Mouse (Mus musculus): ENCODE data around the gene Cntfr. TPM values are rescaled to one million over a fixed set of nuclear protein-coding genes. Genes with fewer than 3 reads are reported as not detected.
A peak's percentile ranks its signal among the peaks of the same experiment; 100 is the strongest.

Gene Cntfr
- polyA plus RNA-seq, 1 experiment from 2014 or later: 37.1 TPM

DNA sequence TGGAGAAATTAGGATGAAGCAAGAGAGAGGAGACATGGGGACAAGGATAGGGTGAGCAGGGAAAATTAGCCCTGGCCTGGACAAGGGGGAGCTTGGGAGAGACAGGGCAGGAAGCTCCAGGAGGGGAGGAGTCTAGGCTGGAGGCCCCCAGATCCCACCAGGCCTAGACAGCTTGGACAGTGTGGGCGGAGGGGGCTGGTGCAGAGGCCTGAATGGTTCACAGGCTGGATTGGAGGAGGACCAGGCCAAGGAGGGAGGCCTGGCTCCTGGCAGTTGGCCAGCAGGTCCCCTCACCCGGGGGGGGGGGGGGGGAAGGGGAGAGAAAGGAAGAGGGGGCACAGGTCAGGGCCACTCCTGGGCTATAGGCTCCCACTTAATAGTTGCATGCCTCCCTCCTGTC lies 17.6 kb downstream of the Cntfr start:
- no peak overlapping the region for H3K4me2 ChIP-seq (ENCODE audit: low read depth, low read length, severe bottlenecking)

DNA sequence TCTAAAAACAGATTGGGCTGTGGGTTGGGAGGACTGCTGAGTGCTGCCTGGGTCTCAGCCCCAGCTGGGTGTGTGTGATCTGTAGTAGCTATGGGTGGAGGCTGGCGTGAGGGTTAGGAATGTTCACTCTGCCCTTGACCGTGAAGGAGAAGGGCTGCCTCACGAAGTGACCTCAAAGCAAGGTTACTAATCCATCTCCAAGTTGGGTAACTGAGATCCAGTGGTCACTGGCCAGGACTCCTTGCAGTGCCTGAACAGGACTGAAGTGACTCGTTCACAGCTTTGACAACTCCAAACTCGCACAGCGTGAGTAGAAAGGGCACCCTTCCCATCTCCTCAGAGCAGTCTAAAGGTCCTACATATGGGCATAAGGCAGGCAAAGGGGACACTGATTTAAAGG lies 18.0 kb downstream of the Cntfr start:
- Histone ChIP-seq H3K4me1 (replicated peaks; ENCODE audit: control insufficient read depth, insufficient read depth, low read length) (peaks cover 54% of the 10 kb centered on the region), H3K4me2 (ENCODE audit: low read depth, low read length, severe bottlenecking) (no peak overlapping the region), H3K9me3 (ENCODE audit: control insufficient read depth, low read length) (no peaks in the 10 kb centered on the region), H3K27ac (ENCODE audit: low read depth, low read length) (peak overlapping the region; percentile 50; the same call in 1 of the 2 replicates), H3K4me3 (ENCODE audit: low read depth, low read length) (no peak overlapping the region), H3K27me3 (ENCODE audit: control insufficient read depth, insufficient read depth, low read length) (no peaks in the 10 kb centered on the region), H3K9ac (ENCODE audit: low read length) (peak overlapping the region; percentile 47; the same call in 1 of the 2 replicates), H3K36me3 (ENCODE audit: control insufficient read depth, insufficient read depth, low read length) (no peaks in the 10 kb centered on the region)
- WGBS: 76% methylated on average over 6 of the region's 6 CpGs
- ATAC-seq (replicated peaks; ENCODE audit: low FRiP score) (no peak), DNase-seq (ENCODE audit: low spot score) (no peak)

More for the DNA sequence above, 17.6 kb downstream of the Cntfr start:
- Histone ChIP-seq H3K4me3 (ENCODE audit: low read depth, low read length) (no peak overlapping the region), H3K27me3 (ENCODE audit: control insufficient read depth, insufficient read depth, low read length) (no peaks in the 10 kb centered on the region), H3K9me3 (ENCODE audit: control insufficient read depth, low read length) (no peaks in the 10 kb centered on the region), H3K27ac (ENCODE audit: low read depth, low read length) (peak overlapping the region; percentile 50), H3K36me3 (ENCODE audit: control insufficient read depth, insufficient read depth, low read length) (no peaks in the 10 kb centered on the region), H3K9ac (ENCODE audit: low read length) (peak overlapping the region; percentile 47; the same call in 1 of the 2 replicates), H3K4me1 (replicated peaks; ENCODE audit: control insufficient read depth, insufficient read depth, low read length) (peaks cover 54% of the 10 kb centered on the region)
- WGBS: 36% methylated on average over 1 of the region's 2 CpGs
- DNase-seq (ENCODE audit: low spot score): peak; percentile 55
- no peak for ATAC-seq (replicated peaks; ENCODE audit: low FRiP score)

DNA sequence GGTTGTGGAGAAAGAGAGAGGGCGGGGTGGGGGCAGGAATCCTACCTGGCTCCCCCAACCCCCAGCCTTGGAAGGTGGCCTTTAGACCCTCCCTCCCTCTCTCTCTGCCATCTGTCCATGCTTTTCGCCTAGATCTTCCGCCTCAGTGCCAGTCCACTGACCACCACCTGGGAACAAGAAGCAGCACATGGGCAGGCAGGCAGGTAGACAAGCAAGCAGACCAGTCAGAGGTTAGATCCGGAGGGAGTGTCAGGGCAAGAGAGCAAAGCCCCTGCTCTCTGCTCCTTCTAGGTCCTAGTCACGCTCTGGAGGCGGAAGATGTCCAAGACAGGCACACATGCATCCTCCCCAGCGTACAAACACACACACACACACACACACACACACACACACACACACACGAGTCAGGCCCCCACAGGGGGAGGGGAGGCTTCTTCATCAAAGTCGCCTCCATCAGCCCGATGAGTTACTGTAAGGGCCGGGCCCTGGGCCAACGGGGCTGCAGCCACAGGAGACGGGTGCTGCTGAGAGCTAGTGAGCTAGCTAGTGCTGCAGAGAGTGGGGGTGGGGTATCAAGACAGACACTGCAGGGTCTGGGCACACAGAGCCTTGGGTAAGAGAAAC lies 19.8 kb downstream of the Cntfr start:
- ATAC-seq (replicated peaks; ENCODE audit: low FRiP score) (no peak), DNase-seq (ENCODE audit: low spot score) (peak; percentile 56)
- Histone ChIP-seq H3K9ac (ENCODE audit: low read length) (peak overlapping the region; percentile 13; the same call in 1 of the 2 replicates), H3K9me3 (ENCODE audit: control insufficient read depth, low read length) (no peaks in the 10 kb centered on the region), H3K4me1 (replicated peaks; ENCODE audit: control insufficient read depth, insufficient read depth, low read length) (peaks cover 62% of the 10 kb centered on the region), H3K36me3 (ENCODE audit: control insufficient read depth, insufficient read depth, low read length) (no peaks in the 10 kb centered on the region), H3K27ac (ENCODE audit: low read depth, low read length) (no peak overlapping the region), H3K4me2 (ENCODE audit: low read depth, low read length, severe bottlenecking) (no peak overlapping the region), H3K27me3 (ENCODE audit: control insufficient read depth, insufficient read depth, low read length) (no peaks in the 10 kb centered on the region), H3K4me3 (ENCODE audit: low read depth, low read length) (no peak overlapping the region)
- WGBS: 49% methylated on average over 13 of the region's 13 CpGs

DNA sequence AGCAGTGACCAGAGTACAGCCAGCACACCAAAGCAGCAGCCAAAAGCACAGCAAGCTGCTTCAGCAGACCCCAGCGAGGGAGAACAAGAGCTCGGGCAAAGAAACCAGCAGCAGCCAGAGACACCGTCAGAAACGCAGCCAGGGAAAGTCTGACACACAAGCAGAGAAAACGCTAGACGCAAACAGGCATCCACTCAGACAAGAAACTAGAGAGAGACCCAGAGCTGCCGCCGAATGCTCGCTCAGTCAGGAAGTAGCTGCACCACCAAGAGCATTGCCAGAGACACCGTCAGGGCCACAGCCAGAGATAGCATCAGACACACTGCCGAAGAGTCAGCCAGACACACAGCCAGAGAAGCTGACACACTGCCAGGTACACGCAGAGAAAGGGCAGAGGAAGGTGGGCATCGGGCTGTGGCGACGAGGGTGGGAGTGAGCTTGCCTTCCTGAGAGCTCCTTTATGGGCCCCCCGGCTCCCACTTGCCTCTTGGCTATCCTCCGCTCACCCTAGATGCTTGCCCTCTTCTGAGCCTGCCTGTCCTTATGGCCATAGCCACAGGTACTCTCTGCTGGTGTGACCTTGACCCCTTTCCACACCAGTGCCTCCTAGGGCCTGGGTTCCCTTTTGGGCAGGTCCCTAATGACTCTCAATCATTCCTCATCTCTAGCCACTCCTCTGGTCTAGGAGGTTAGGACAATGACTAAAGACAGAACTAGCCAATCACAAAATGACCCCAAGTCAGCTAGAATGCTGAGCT lies 20.5 kb downstream of the Cntfr start:
- peak overlapping the region; percentile 31; the same call in 1 of the 2 replicates for H3K27ac ChIP-seq (ENCODE audit: low read depth, low read length)
- no peaks in the 10 kb centered on the region for H3K9me3 ChIP-seq (ENCODE audit: control insufficient read depth, low read length)
- H3K4me2 ChIP-seq (ENCODE audit: low read depth, low read length, severe bottlenecking): no peak overlapping the region
- H3K9ac ChIP-seq (ENCODE audit: low read length): peak overlapping the region; percentile 20; the same call in 1 of the 2 replicates
- H3K27me3 ChIP-seq (ENCODE audit: control insufficient read depth, insufficient read depth, low read length): no peaks in the 10 kb centered on the region
- no peaks in the 10 kb centered on the region for H3K36me3 ChIP-seq (ENCODE audit: control insufficient read depth, insufficient read depth, low read length)
- peaks cover 64% of the 10 kb centered on the region for H3K4me1 ChIP-seq (replicated peaks; ENCODE audit: control insufficient read depth, insufficient read depth, low read length)
- H3K4me3 ChIP-seq (ENCODE audit: low read depth, low read length): no peak overlapping the region
- WGBS: 65% methylated on average over 17 of the region's 17 CpGs
- ATAC-seq (replicated peaks; ENCODE audit: low FRiP score) (no peak), DNase-seq (ENCODE audit: low spot score) (no peak)

DNA sequence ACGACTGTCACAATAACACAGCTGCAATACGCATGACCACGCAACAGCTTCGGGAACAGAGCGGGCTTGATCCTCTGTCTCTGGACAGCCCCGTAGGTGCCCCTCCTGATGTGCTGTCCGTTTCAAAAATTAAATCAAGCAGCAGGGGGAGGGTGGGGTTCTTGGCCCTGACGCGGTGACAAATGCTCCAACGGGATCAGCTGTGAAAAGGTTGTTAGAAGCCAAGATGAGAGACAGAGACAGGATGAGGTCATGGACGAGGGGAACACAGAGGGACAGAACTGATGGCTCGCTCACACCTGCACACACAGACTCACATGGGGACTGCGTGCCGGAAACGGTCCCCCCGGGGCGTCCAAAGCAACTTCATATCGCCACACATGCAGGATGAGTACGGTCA lies 23.7 kb downstream of the Cntfr start:
- no peak overlapping the region; the same call in 1 of the 2 replicates for H3K4me2 ChIP-seq (ENCODE audit: low read depth, low read length, severe bottlenecking)
- H3K4me3 ChIP-seq (ENCODE audit: low read depth, low read length): no peak overlapping the region
- H3K27me3 ChIP-seq (ENCODE audit: control insufficient read depth, insufficient read depth, low read length): no peaks in the 10 kb centered on the region
- no peak for ATAC-seq (replicated peaks; ENCODE audit: low FRiP score)
- no peak for DNase-seq (ENCODE audit: low spot score)
- peaks cover 54% of the 10 kb centered on the region for H3K4me1 ChIP-seq (replicated peaks; ENCODE audit: control insufficient read depth, insufficient read depth, low read length)
- peak overlapping the region; percentile 88 for H3K27ac ChIP-seq (ENCODE audit: low read depth, low read length)
- H3K9ac ChIP-seq (ENCODE audit: low read length): no peak overlapping the region
- 47% methylated on average over 19 of the region's 19 CpGs for WGBS
- H3K9me3 ChIP-seq (ENCODE audit: control insufficient read depth, low read length): no peaks in the 10 kb centered on the region
- no peaks in the 10 kb centered on the region for H3K36me3 ChIP-seq (ENCODE audit: control insufficient read depth, insufficient read depth, low read length)

DNA sequence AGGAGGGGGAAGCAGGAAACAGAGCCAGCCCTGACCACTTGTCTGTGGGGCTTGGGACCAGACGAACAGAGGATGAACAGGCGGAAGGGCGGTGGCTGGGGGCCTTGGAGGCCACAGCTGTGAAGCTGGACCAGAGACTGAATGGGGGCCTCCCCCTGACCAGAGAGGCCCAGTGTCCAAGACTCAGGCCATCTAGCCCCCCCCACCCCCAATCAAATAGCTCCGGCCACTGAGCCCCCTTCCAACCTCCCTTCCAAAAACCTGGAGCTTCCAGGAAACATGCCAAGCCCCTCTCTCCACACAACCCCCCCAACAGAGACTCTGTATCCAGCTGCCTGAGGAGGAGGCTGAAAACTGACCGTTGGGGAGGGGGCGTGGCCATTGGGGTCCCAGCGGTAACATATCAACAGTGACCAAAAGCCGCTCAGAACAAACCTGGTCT lies 24.3 kb downstream of the Cntfr start:
- peak; percentile 5; the same call in 1 of the 2 replicates for ATAC-seq (replicated peaks; ENCODE audit: low FRiP score)
- Histone ChIP-seq H3K36me3 (ENCODE audit: control insufficient read depth, insufficient read depth, low read length) (peaks cover 2% of the 10 kb centered on the region; the same call in 1 of the 2 replicates), H3K4me3 (ENCODE audit: low read depth, low read length) (no peak overlapping the region), H3K4me2 (ENCODE audit: low read depth, low read length, severe bottlenecking) (peak overlapping the region; percentile 37), H3K27ac (ENCODE audit: low read depth, low read length) (peak overlapping the region; percentile 88), H3K27me3 (ENCODE audit: control insufficient read depth, insufficient read depth, low read length) (no peaks in the 10 kb centered on the region), H3K9ac (ENCODE audit: low read length) (peak overlapping the region; percentile 40), H3K4me1 (replicated peaks; ENCODE audit: control insufficient read depth, insufficient read depth, low read length) (peaks cover 48% of the 10 kb centered on the region), H3K9me3 (ENCODE audit: control insufficient read depth, low read length) (no peaks in the 10 kb centered on the region)
- WGBS: 7% methylated on average over 8 of the region's 8 CpGs
- DNase-seq (ENCODE audit: low spot score): no peak

DNA sequence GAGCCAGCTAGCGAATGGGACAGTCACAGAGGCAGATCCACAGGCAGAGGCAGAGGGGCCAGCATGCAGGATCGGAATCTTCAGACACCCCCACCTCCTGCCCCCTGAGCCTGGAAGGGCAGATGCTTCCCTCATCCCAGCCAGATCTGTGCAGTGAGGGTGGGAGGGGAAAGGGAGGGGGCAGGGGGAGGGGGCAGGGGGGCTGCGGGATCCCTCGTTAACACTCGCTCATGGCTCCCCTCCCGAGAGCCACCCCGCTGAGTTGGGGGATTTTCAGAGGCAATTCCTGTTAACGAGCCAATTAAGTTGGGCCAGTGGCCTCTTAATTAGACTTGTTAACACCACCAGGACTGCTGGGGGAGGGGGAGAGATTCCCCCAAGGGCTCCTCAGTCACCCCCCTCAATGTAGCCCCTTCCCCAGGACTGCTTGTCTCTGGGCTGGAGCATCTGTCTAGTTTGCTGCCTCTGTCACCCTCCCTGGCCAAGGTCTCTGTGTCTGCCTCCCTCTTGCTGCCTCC lies 24.9 kb downstream of the Cntfr start:
- no peak overlapping the region for H3K4me3 ChIP-seq (ENCODE audit: low read depth, low read length)
- peaks cover 3% of the 10 kb centered on the region; the same call in 1 of the 2 replicates for H3K36me3 ChIP-seq (ENCODE audit: control insufficient read depth, insufficient read depth, low read length)
- DNase-seq (ENCODE audit: low spot score) (peak; percentile 95), ATAC-seq (replicated peaks; ENCODE audit: low FRiP score) (peak; percentile 87)
- no peaks in the 10 kb centered on the region for H3K9me3 ChIP-seq (ENCODE audit: control insufficient read depth, low read length)
- no peaks in the 10 kb centered on the region for H3K27me3 ChIP-seq (ENCODE audit: control insufficient read depth, insufficient read depth, low read length)
- WGBS: under 1% methylated on average over 8 of the region's 8 CpGs
- peak overlapping the region; percentile 40 for H3K9ac ChIP-seq (ENCODE audit: low read length)
- peak overlapping the region; percentile 37 for H3K4me2 ChIP-seq (ENCODE audit: low read depth, low read length, severe bottlenecking)
- H3K27ac ChIP-seq (ENCODE audit: low read depth, low read length): peak overlapping the region; percentile 88
- peaks cover 43% of the 10 kb centered on the region for H3K4me1 ChIP-seq (replicated peaks; ENCODE audit: control insufficient read depth, insufficient read depth, low read length)

DNA sequence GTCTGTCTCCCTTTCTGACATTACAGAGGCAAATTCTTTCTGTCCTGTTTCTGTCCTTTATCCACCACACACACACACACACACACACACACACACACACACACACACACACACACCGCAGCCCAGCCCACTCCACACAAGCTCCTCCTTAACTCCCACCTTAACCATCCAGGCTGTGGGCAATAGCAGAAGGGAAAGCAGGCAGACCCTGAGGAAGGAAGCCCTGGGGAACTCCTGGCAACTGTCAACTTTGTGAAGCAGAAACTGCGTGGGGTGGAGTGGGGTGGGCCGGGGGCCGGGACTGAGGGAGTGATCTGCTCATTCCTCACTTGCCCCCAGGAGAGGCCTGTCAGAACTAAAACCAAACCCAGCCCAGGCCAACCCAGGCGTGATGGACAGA lies 25.4 kb downstream of the Cntfr start:
- Histone ChIP-seq H3K4me2 (ENCODE audit: low read depth, low read length, severe bottlenecking) (peak overlapping the region; percentile 37), H3K4me1 (replicated peaks; ENCODE audit: control insufficient read depth, insufficient read depth, low read length) (peaks cover 38% of the 10 kb centered on the region)

More for the DNA sequence above, 25.4 kb downstream of the Cntfr start:
- peak overlapping the region; percentile 40; the same call in 1 of the 2 replicates for H3K9ac ChIP-seq (ENCODE audit: low read length)
- H3K4me3 ChIP-seq (ENCODE audit: low read depth, low read length): no peak overlapping the region
- peaks cover 3% of the 10 kb centered on the region; the same call in 1 of the 2 replicates for H3K36me3 ChIP-seq (ENCODE audit: control insufficient read depth, insufficient read depth, low read length)
- H3K9me3 ChIP-seq (ENCODE audit: control insufficient read depth, low read length): no peaks in the 10 kb centered on the region
- DNase-seq (ENCODE audit: low spot score) (no peak), ATAC-seq (replicated peaks; ENCODE audit: low FRiP score) (peak; percentile 29)
- WGBS: 13% methylated on average over 5 of the region's 5 CpGs
- peak overlapping the region; percentile 70; the same call in 1 of the 2 replicates for H3K27ac ChIP-seq (ENCODE audit: low read depth, low read length)
- H3K27me3 ChIP-seq (ENCODE audit: control insufficient read depth, insufficient read depth, low read length): no peaks in the 10 kb centered on the region

All from forebrain, embryonic 11.5 days (tissue).